Mouse (Mus musculus) brain, embryonic 14.5 days (tissue): ENCODE results near the gene Hdgf. TPM values are rescaled to one million over a fixed set of nuclear protein-coding genes. Genes with fewer than 3 reads are reported as not detected.
A peak's percentile ranks its signal among the peaks of the same experiment; 100 is the strongest.

ENCODE experiments used
- DNase-seq: peaks from one replicate; pipeline ENCODE4 v3.0.0-alpha.2; 2011; ENCODE audit warnings: low read depth
- CTCF ChIP-seq: fragments of 200-500 bp; IDR thresholded peaks from 2 replicates; pipeline ENCODE4 v1.5.1; 2012; ENCODE audit warnings: inconsistent platforms, mild to moderate bottlenecking, moderate library complexity, borderline replicate concordance; ENCODE audit not compliant: insufficient read depth, insufficient read length; ENCODE audit errors: extremely low read depth
- POLR2A ChIP-seq: fragments of 200-500 bp; IDR thresholded peaks from 2 replicates; pipeline ENCODE4 v1.6.1; 2012; ENCODE audit warnings: mild to moderate bottlenecking, inconsistent platforms, borderline replicate concordance; ENCODE audit not compliant: poor library complexity, insufficient read depth, insufficient read length, severe bottlenecking; ENCODE audit errors: extremely low read depth
- polyA plus RNA-seq: library from polyadenylated mRNA; depleted of rRNA; stranded (reverse); fragments of >200 nt; gene quantifications from 2 replicates; pipeline ENCODE4 v1.2.3, GENCODE M21; 2012

The Hdgf gene
- polyA plus RNA-seq, 1 experiment = 172 TPM

GRCm38 (mm10) chr3:87913491-87913890, 7.4 kb downstream of the Hdgf start:
- no peak for DNase-seq
- TF ChIP-seq CTCF = no peak
- TF ChIP-seq POLR2A = no peak

GRCm38 (mm10) chr3:87913891-87914290, 7.8 kb downstream of the Hdgf start:
- TF ChIP-seq POLR2A (no peak), CTCF (no peak)

GRCm38 (mm10) chr3:87916990-87917389, 10.9 kb downstream of the Hdgf start:
- DNase-seq = no peak
- TF ChIP-seq CTCF (no peak), POLR2A (no peak)

More at GRCm38 (mm10) chr3:87913891-87914290, 7.8 kb downstream of the Hdgf start:
- DNase-seq = no peak

- TF ChIP-seq POLR2A (no peak), CTCF (no peak)
- no peak for DNase-seq
These were observed 12.4 kb downstream of the Hdgf start for GRCm38 (mm10) chr3:87918551-87918950.

GRCm38 (mm10) chr3:87919336-87920108, 13.4 kb downstream of the Hdgf start, which contains the start of gene Mrpl24:
Gene Mrpl24, plus strand, starts transcription at chr3:87919506.
- DNase-seq = peak; percentile 98
- peak; percentile 30; the same call in 1 of the 2 replicates for TF ChIP-seq POLR2A
- TF ChIP-seq CTCF = no peak

- TF ChIP-seq CTCF (no peak), POLR2A (no peak)
- no peak for DNase-seq
These were observed 14.3 kb downstream of the Hdgf start for GRCm38 (mm10) chr3:87920270-87920943.

- TF ChIP-seq CTCF (no peak), POLR2A (no peak)
These were observed 18.9 kb downstream of the Hdgf start for GRCm38 (mm10) chr3:87924996-87925395.

GRCm38 (mm10) chr3:87927452-87927851, 21.3 kb downstream of the Hdgf start:
- no peak for DNase-seq
- TF ChIP-seq POLR2A (no peak), CTCF (no peak)

More at GRCm38 (mm10) chr3:87924996-87925395, 18.9 kb downstream of the Hdgf start:
- no peak for DNase-seq

- no peak for TF ChIP-seq CTCF
- TF ChIP-seq POLR2A = no peak
- DNase-seq = no peak
These were observed 23.4 kb downstream of the Hdgf start for GRCm38 (mm10) chr3:87929341-87930077.

- peak; percentile 100 for DNase-seq
- TF ChIP-seq CTCF (peak; percentile 71), POLR2A (peak; percentile 23; the same call in 1 of the 2 replicates)
These were observed 24.1 kb downstream of the Hdgf start, which contains the start of the genes Isg20l2 and Rrnad1 for GRCm38 (mm10) chr3:87930078-87930795. Gene Isg20l2, plus strand, starts transcription at chr3:87930314. Gene Rrnad1, minus strand, starts transcription at chr3:87930717.
